In the genomic region with DNA sequence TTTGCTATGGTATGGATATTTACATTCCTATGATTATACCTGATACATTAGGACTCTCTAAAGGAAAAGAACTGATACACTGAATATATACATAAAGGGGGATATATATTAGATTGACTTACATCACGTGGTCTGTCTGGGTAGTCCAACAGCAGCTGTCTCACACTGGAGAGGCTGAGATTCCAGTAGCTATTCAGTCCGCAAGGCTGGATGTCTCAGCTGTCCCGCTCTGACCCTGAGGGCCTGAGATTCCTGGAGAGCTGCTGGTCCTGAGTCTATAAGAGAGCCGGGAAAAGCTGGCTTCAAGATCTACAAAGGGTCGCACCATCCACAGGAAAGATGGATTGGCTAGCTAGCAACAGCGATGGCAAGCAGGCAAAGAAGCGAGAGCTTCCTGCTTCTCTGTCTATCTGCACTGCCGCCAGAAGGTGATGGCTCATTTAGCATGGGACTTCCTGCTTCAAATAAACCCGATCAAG, we compare ENCODE assay signal across 11 mouse cellular contexts. TPM values are rescaled to one million over a fixed set of nuclear protein-coding genes. Genes with fewer than 3 reads are reported as not detected.
DNase-seq lines count a peak whose midpoint lies in the region; ATAC-seq lines count a peak whose summit lies in the region.
"Had no signal": no experiment of that assay in that cellular context is flagged by ENCODE, and none has a peak within 500 bp of the region (broad histone marks: within the 10 kb centered on the region; RNA-seq: fewer than 3 reads in every experiment).

Gene Ston2, minus strand, starts transcription at position 429 of the 479 bp plus-strand sequence.

- peak; percentile 54 for DNase-seq in embryonic facial prominence, embryonic 14.5 days (ENCODE audit: low spot score)
- DNase-seq in embryonic facial prominence, embryonic 10.5 days (ENCODE audit: low spot score): no peak
- no peak for DNase-seq in liver, embryonic 11.5 days (ENCODE audit: low spot score)
- DNase-seq in liver: no peak
- no peak for DNase-seq in gastrocnemius, adult 8-10 months (ENCODE audit: low spot score in 2 of 2)
- DNase-seq in ovary, postnatal 10 days (ENCODE audit: low spot score): no peak
- DNase-seq in kidney, postnatal 25 days: no peak
- DNase-seq: lung, postnatal 14 days had no signal

- H3K9me3 ChIP-seq in embryonic facial prominence, embryonic 14.5 days (ENCODE audit: control insufficient read depth, low read length): no peaks in the 10 kb centered on the region
- H3K9me3 ChIP-seq in embryonic facial prominence, embryonic 10.5 days: no peaks in the 10 kb centered on the region
- no peaks in the 10 kb centered on the region for H3K9me3 ChIP-seq in liver, embryonic 11.5 days (ENCODE audit: control insufficient read depth, low read length)
- H3K9me3 ChIP-seq in limb, embryonic 15.5 days: no peaks in the 10 kb centered on the region
- H3K9me3 ChIP-seq: hindbrain, embryonic 15.5 days; neural tube, embryonic 12.5 days had no signal

- H3K27ac ChIP-seq in embryonic facial prominence, embryonic 14.5 days (replicated peaks; ENCODE audit: low read depth, low read length): no peak within 1 kb of the TSS
- no peak within 1 kb of the TSS for H3K27ac ChIP-seq in embryonic facial prominence, embryonic 10.5 days (replicated peaks)
- H3K27ac ChIP-seq in liver, embryonic 11.5 days (ENCODE audit: low read depth, low read length): no peak within 1 kb of the TSS
- no peak within 1 kb of the TSS for H3K27ac ChIP-seq in limb, embryonic 15.5 days
- H3K27ac ChIP-seq: hindbrain, embryonic 15.5 days; neural tube, embryonic 12.5 days had no signal

- no peaks in the 10 kb centered on the region for H3K36me3 ChIP-seq in embryonic facial prominence, embryonic 14.5 days (ENCODE audit: control insufficient read depth, insufficient read depth, low read length)
- no peaks in the 10 kb centered on the region for H3K36me3 ChIP-seq in embryonic facial prominence, embryonic 10.5 days (replicated peaks)
- H3K36me3 ChIP-seq in liver, embryonic 11.5 days (ENCODE audit: control insufficient read depth, insufficient read depth, low read length): no peaks in the 10 kb centered on the region
- H3K36me3 ChIP-seq in limb, embryonic 15.5 days: no peaks in the 10 kb centered on the region
- H3K36me3 ChIP-seq: hindbrain, embryonic 15.5 days; neural tube, embryonic 12.5 days had no signal

- 62% methylated on average over 9 of the region's 9 CpGs for WGBS in embryonic facial prominence, embryonic 14.5 days
- 83% methylated on average over 9 of the region's 9 CpGs for WGBS in embryonic facial prominence, embryonic 10.5 days
- WGBS in liver, embryonic 11.5 days: 76% methylated on average over 9 of the region's 9 CpGs
- 70% methylated on average over 9 of the region's 9 CpGs for WGBS in limb, embryonic 15.5 days

- no peak within 1 kb of the TSS for H3K4me2 ChIP-seq in embryonic facial prominence, embryonic 14.5 days (ENCODE audit: low read depth, low read length)
- no peak within 1 kb of the TSS for H3K4me2 ChIP-seq in liver, embryonic 11.5 days
- H3K4me2 ChIP-seq in limb, embryonic 15.5 days: no peak within 1 kb of the TSS
- H3K4me2 ChIP-seq: hindbrain, embryonic 15.5 days; neural tube, embryonic 12.5 days had no signal

- H3K9ac ChIP-seq in embryonic facial prominence, embryonic 14.5 days (ENCODE audit: low read depth, low read length): no peak within 1 kb of the TSS
- H3K9ac ChIP-seq in liver, embryonic 11.5 days (ENCODE audit: low read depth, low read length): no peak within 1 kb of the TSS
- H3K9ac ChIP-seq in limb, embryonic 15.5 days: no peak within 1 kb of the TSS
- H3K9ac ChIP-seq: hindbrain, embryonic 15.5 days; neural tube, embryonic 12.5 days had no signal

- H3K4me1 ChIP-seq in embryonic facial prominence, embryonic 14.5 days (ENCODE audit: control insufficient read depth, insufficient read depth, low read length): peaks cover 8% of the 10 kb centered on the region
- peaks cover 12% of the 10 kb centered on the region for H3K4me1 ChIP-seq in embryonic facial prominence, embryonic 10.5 days
- no peaks in the 10 kb centered on the region for H3K4me1 ChIP-seq in liver, embryonic 11.5 days (replicated peaks; ENCODE audit: control insufficient read depth, insufficient read depth, low read length)
- H3K4me1 ChIP-seq in limb, embryonic 15.5 days: peaks cover 12% of the 10 kb centered on the region
- H3K4me1 ChIP-seq: hindbrain, embryonic 15.5 days; neural tube, embryonic 12.5 days had no signal

- H3K4me3 ChIP-seq in embryonic facial prominence, embryonic 14.5 days (ENCODE audit: low read depth, low read length): no peak within 1 kb of the TSS
- no peak within 1 kb of the TSS for H3K4me3 ChIP-seq in embryonic facial prominence, embryonic 10.5 days
- H3K4me3 ChIP-seq in liver, embryonic 11.5 days (ENCODE audit: low read depth, low read length): no peak within 1 kb of the TSS
- no peak within 1 kb of the TSS for H3K4me3 ChIP-seq in limb, embryonic 15.5 days
- H3K4me3 ChIP-seq: hindbrain, embryonic 15.5 days; neural tube, embryonic 12.5 days had no signal

- no peaks in the 10 kb centered on the region for H3K27me3 ChIP-seq in embryonic facial prominence, embryonic 14.5 days (replicated peaks; ENCODE audit: control insufficient read depth, insufficient read depth, low read length)
- no peaks in the 10 kb centered on the region for H3K27me3 ChIP-seq in embryonic facial prominence, embryonic 10.5 days (replicated peaks; ENCODE audit: low read depth, poor library complexity, severe bottlenecking)
- H3K27me3 ChIP-seq in liver, embryonic 11.5 days (replicated peaks; ENCODE audit: control insufficient read depth, insufficient read depth, low read length): no peaks in the 10 kb centered on the region
- H3K27me3 ChIP-seq in limb, embryonic 15.5 days: no peaks in the 10 kb centered on the region
- H3K27me3 ChIP-seq: hindbrain, embryonic 15.5 days; neural tube, embryonic 12.5 days had no signal

- peak; percentile 61 for ATAC-seq in embryonic facial prominence, embryonic 14.5 days (ENCODE audit: low read depth)
- no peak for ATAC-seq in liver, embryonic 11.5 days (replicated peaks; ENCODE audit: low FRiP score)
- ATAC-seq in limb, embryonic 15.5 days (ENCODE audit: insufficient number of reproducible peaks, low FRiP score, low TSS enrichment, low read depth): no peak

RNA-seq across cellular contexts. Expression of gene Ston2, which starts in this region (rescaled TPM):
- polyA plus RNA-seq in embryonic facial prominence, embryonic 14.5 days (2014; fragmentation: Nextera tagmentation; extraction: Ambion mirVana): 10.3 and 10.5 TPM in 2 replicates
- 6.1 and 7.0 TPM in 2 replicates for polyA plus RNA-seq in embryonic facial prominence, embryonic 10.5 days (2016; fragmentation: Nextera tagmentation; extraction: Ambion mirVana)
- polyA plus RNA-seq in liver, embryonic 11.5 days (2014; fragmentation: Nextera tagmentation; extraction: Ambion mirVana): 29.1 and 33.6 TPM in 2 replicates
- 10 to 100 TPM; 51.5 to 79.1 (median 69.6) TPM for total RNA-seq in gastrocnemius, adult 8-10 months (2022)
- polyA plus RNA-seq in limb, embryonic 15.5 days (2015; fragmentation: Nextera tagmentation; extraction: Ambion mirVana): 12.1 and 14.3 TPM in 2 replicates
